Mouse (Mus musculus) kidney, adult 10 weeks (tissue): ENCODE measurements around the gene Olfr373. TPM values are rescaled to one million over a fixed set of nuclear protein-coding genes. Genes with fewer than 3 reads are reported as not detected.

ENCODE experiments used
- polyA plus RNA-seq: library from polyadenylated mRNA; stranded (reverse); fragments of 350-450 nt; fragmentation: Illumina TruSeq; extraction: RNeasy Lipid Tissue Mini Kit (QIAGEN cat#74804); gene quantifications from one replicate; pipeline ENCODE4 v1.2.3, GENCODE M21; 2014; ENCODE audit warnings: low read depth, low replicate concordance

Gene Olfr373
- polyA plus RNA-seq = not detected

GRCm38 (mm10) chr8:72082877-72083276, at the start of gene Olfr373:
Gene Olfr373, plus strand, starts transcription at chr8:72083177.

GRCm38 (mm10) chr8:72040918-72041317, 42.1 kb upstream of the Olfr373 start, which contains the start of gene Olfr372:
Gene Olfr372, plus strand, starts transcription at chr8:72041218.

GRCm38 (mm10) chr8:72106740-72107139, 23.8 kb downstream of the Olfr373 start, which contains the start of gene Olfr374:
Gene Olfr374, plus strand, starts transcription at chr8:72107040.

GRCm38 (mm10) chr8:72134756-72135445, 51.9 kb downstream of the Olfr373 start, which contains the start of gene Tpm4:
Gene Tpm4, plus strand, starts transcription at chr8:72134975.

Other genes starting within 250 kb of the Olfr373 start
- 13.3 TPM for gene Zfp709, start 201.2 kb upstream of the Olfr373 start, polyA plus RNA-seq
- 15.6 TPM for gene Zfp882, start 174.6 kb upstream of the Olfr373 start, polyA plus RNA-seq
- 97.8 TPM for gene Zfp617, start 174.5 kb upstream of the Olfr373 start, polyA plus RNA-seq
- gene Zfp961, start 132.1 kb upstream of the Olfr373 start, polyA plus RNA-seq = 53.4 TPM
- gene Cyp4f18, start 73.6 kb upstream of the Olfr373 start, polyA plus RNA-seq = not detected
- not detected for gene Olfr372, start 42.0 kb upstream of the Olfr373 start, polyA plus RNA-seq
- gene Olfr374, start 23.9 kb downstream of the Olfr373 start, polyA plus RNA-seq = not detected
- gene Tpm4, start 51.8 kb downstream of the Olfr373 start, polyA plus RNA-seq = 294 TPM
- 51.6 TPM for gene Rab8a, start 78.0 kb downstream of the Olfr373 start, polyA plus RNA-seq
- gene Hsh2d, start 106.5 kb downstream of the Olfr373 start, polyA plus RNA-seq = not detected
- not detected for gene Cib3, start 129.7 kb downstream of the Olfr373 start, polyA plus RNA-seq
- not detected for gene Gm11034, start 130.5 kb downstream of the Olfr373 start, polyA plus RNA-seq
- gene Fam32a, start 136.6 kb downstream of the Olfr373 start, polyA plus RNA-seq = 66.1 TPM
- 7.8 TPM for gene Ap1m1, start 156.8 kb downstream of the Olfr373 start, polyA plus RNA-seq
- gene Gm10282, start 222.1 kb downstream of the Olfr373 start, polyA plus RNA-seq = 1.4 TPM
- gene Klf2, start 235.9 kb downstream of the Olfr373 start, polyA plus RNA-seq = 8.0 TPM